Mouse (Mus musculus) megakaryocyte, embryonic 14.5 days (primary cell): ENCODE measurements around the gene Syn1.

Source experiments
- FLI1 ChIP-seq: IDR thresholded peaks from 2 replicates; pipeline ENCODE4 v1.6.1; 2012; ENCODE audit warnings: low read length, inconsistent platforms, mixed read lengths
- GATA1 ChIP-seq: IDR thresholded peaks from 3 replicates; pipeline ENCODE4 v1.6.1; 2012; ENCODE audit warnings: mixed read lengths, low read length, inconsistent platforms, borderline replicate concordance

GRCm38 (mm10) chrX:20961477-20962378, 40.9 kb upstream of the Syn1 start, which contains the start of gene Uxt:
- TF ChIP-seq GATA1 (no peak), FLI1 (no peak)
